Mouse (Mus musculus): ENCODE data around the gene Gm11549. TPM values are rescaled to one million over a fixed set of nuclear protein-coding genes. Genes with fewer than 3 reads are reported as not detected.

Gm11549 gene
- 1 to 10 TPM; 1.2 to 1.9 TPM for total RNA-seq (2021)
- long read RNA-seq, partial matches to known transcripts, result 0 of 3 reads
- long read RNA-seq, other reads (novel, unspliced or antisense), result 0 of 3 reads

GRCm38 (mm10) chr3:36521073-36522060 lies at the start of gene Gm11549:
Gene Gm11549, minus strand, starts transcription at chr3:36521813.
- peak; percentile 19 to 39 for DNase-seq (ENCODE audit: low spot score in 2 of 2)

- no peak for DNase-seq (ENCODE audit: low spot score in 2 of 2)
These were observed 48.2 kb upstream of the Gm11549 start for GRCm38 (mm10) chr3:36569836-36570235.

DNA sequence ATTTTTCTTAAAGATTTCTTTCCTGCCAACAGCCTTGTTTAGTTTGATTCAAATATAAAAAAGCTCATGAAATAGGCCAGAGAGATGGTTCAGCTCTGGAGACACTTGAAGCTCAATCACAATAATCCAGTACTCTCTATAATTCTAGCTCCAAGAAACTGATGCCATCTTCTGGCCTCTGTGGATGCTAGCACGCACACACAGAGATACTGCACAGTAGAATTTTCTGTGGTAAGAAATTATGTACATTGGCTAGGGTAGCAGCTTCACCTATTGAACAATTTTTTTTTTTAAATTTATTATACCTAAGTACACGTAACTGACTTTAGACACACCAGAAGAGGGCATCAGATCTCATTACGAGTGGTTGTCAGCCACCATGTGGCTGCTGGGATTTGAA lies 42.1 kb upstream of the Gm11549 start:
- DNase-seq (ENCODE audit: low spot score in 2 of 2), result no peak

DNA sequence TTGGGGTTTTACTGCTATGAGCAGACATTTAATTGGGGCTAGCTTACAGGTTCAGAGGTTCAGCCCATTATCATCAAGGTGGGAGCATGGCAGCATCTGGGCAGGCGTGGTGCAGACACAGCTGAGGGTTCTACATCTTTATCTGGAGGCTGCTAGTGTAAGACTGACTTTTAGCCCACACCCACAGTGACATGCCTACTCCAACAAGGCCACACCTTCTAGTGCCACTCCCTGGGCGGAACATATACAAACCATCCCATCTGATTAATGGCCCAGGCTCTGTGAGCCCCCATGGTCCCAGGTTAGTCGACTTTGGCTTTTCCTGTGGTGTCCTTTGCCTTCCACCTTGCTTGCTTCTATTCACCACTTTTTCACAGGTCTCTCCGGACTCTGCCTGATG lies 38.0 kb upstream of the Gm11549 start:
- no peak for DNase-seq (ENCODE audit: low spot score in 2 of 2)

- no peak for DNase-seq (ENCODE audit: low spot score in 2 of 2)
These were observed 36.0 kb upstream of the Gm11549 start for GRCm38 (mm10) chr3:36557601-36558000.

GRCm38 (mm10) chr3:36552406-36553047 lies 30.9 kb upstream of the Gm11549 start, which contains the start of gene Exosc9:
Gene Exosc9, plus strand, starts transcription at chr3:36552606.
- peak; percentile 98 for DNase-seq (ENCODE audit: low spot score in 2 of 2)

DNA sequence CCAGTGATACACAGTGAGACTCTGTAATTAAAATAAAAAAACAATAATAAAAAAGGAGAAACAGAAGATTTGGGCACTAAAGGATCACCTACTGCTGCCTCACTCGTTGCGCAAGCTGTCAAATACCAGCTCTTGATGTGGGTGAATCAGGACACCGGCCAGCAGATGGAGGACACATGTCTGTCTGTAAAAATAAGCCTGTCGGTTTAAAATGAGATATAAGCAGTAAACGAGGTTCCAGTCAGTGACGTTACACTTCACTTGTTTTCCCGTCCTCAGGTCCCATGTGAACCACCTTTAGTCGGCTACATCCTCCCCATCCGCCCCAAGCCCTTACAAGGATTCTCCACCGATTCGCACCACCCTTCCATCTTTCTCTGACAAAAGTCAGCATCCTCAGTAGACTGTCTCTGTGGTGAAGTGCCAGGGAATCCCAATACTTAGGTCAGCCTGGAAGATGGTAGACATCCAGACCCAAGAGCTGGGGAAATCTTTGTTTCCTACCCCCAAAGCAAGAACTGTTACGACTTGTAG lies 30.3 kb upstream of the Gm11549 start:
- DNase-seq (ENCODE audit: low spot score in 2 of 2), result no peak

DNA sequence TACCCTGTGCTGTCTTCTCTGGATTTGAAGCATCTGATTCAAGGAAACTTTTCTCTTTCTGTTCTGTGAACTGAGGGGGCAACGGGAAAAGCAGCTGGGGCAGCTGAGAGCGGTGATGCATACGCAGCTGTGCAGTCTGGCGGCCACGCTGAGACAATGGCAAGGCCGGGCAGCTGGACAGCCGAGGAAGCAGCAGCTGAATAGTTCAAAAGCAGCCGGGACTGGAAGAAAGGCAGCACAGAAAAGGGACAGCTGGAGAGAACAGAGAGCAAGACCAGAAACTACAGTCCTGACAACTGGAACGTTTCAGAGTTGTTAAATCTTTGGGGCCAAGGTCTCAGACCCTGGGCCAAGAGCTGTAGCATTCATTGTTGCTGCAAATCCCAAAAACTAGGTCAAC lies 29.7 kb upstream of the Gm11549 start:
- peak; percentile 27 to 41 for DNase-seq (ENCODE audit: low spot score in 2 of 2)

GRCm38 (mm10) chr3:36544961-36545360 lies 23.3 kb upstream of the Gm11549 start:
- DNase-seq (ENCODE audit: low spot score in 2 of 2), result no peak

DNA sequence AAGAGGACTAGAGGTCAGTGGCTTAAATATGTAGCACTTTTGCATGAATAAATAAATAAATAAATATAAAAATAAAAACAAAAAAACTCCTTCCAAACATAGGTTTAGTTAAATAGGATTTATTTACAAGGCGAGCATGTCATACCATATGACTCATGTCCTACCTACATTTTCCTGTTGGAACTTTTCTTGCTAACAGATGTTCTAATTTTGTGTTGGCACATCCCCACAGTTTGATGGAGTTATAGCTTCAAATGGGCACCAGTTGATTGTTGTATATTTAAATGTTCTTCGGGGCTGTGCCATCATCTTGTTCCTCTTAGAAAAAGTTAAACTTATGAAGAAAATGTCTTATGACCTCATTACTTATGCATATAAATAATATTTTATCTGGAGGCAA lies 19.8 kb upstream of the Gm11549 start:
- no peak for DNase-seq (ENCODE audit: low spot score in 2 of 2)

GRCm38 (mm10) chr3:36540756-36541155 lies 19.1 kb upstream of the Gm11549 start:
- no peak for DNase-seq (ENCODE audit: low spot score in 2 of 2)

GRCm38 (mm10) chr3:36537701-36538470 lies 16.3 kb upstream of the Gm11549 start:
- DNase-seq (ENCODE audit: low spot score in 2 of 2), result no peak

GRCm38 (mm10) chr3:36536041-36536440 lies 14.4 kb upstream of the Gm11549 start:
- no peak for DNase-seq (ENCODE audit: low spot score in 2 of 2)

GRCm38 (mm10) chr3:36533201-36533672 lies 11.6 kb upstream of the Gm11549 start:
- no peak for DNase-seq (ENCODE audit: low spot score in 2 of 2)

DNA sequence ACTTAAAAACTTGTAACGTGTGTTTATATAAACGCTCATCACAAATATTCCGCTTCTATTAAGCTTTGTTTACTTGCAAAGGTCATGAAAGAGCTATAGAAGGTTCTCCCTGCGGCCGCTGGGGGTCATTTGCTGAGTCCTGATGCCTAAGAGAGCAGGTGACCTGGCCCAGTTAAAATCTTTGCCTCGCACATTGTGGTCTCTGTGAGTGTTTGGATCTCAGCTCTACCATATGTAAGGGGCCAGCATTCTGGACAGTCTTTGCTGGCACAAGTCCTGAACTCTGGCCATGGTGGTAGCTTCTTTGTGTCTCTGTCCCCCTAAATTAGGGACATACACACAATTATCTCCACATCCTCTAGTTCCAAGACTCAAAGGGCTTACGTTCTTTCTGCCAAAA lies 11.1 kb upstream of the Gm11549 start:
- no peak for DNase-seq (ENCODE audit: low spot score in 2 of 2)

DNA sequence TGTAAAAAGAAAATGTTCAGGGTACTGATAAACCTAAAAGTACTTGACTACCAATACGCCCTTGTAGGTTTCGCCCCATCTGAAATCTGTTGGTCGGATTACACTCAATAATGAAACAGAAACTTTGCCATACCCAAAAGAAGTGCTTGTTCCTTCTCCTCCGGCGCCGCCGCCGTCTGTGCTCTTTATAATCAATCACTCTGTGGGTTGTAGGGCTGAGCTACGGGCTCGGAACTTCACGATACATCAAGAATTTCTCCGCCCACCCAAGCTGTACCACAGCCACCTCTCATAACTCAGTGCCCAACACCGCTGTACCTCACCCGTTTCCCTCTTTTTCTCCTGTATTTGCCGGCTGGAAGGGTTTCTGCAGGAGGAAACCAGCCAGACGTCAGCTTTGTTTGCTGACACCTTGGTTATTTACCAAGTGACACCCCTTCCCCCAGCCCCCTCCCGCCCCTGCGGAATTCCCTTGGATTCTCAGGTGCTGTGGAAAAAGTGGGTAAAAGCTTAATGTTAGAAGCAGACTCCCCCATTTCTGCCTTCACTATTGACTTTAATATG lies 10.4 kb upstream of the Gm11549 start:
- no peak for DNase-seq (ENCODE audit: low spot score in 2 of 2)

- no peak for DNase-seq (ENCODE audit: low spot score in 2 of 2)
These were observed 9.6 kb upstream of the Gm11549 start for GRCm38 (mm10) chr3:36531242-36531641.

DNA sequence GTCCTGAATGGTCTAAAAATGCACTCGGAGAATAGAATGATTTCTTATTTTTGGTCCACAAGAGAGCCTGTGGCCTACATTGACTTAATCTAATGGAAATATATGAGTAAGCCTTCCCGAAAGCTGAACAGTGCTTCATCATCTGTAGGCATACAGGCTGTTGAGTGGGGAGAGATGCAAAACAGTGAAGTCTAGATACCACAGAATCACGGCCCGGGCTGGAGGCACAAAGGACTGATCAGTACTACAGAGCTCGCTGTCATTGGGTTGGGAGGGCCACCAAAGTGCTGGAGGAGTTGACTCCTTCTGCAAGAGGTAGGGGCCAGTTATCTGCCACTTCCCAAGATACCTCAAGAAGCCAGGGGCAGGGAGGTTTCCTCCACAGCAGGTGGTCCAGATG lies 9.2 kb upstream of the Gm11549 start:
- no peak for DNase-seq (ENCODE audit: low spot score in 2 of 2)

- peak in 1 of 2 experiments; percentile 15 for DNase-seq (ENCODE audit: low spot score in 2 of 2)
These were observed 8.7 kb upstream of the Gm11549 start for GRCm38 (mm10) chr3:36530345-36530744.

GRCm38 (mm10) chr3:36524466-36524865 lies 2.9 kb upstream of the Gm11549 start:
- no peak for DNase-seq (ENCODE audit: low spot score in 2 of 2)

- DNase-seq (ENCODE audit: low spot score in 2 of 2), result no peak
These were observed 524 bp upstream of the Gm11549 start for GRCm38 (mm10) chr3:36522137-36522536.
